17 mouse cellular contexts compared by ENCODE assay signal in genomic region chr19:32577749-32578148, GRCm38 (mm10). TPM values are rescaled to one million over a fixed set of nuclear protein-coding genes. Genes with fewer than 3 reads are reported as not detected.
DNase-seq lines count a peak whose midpoint lies in the region; ATAC-seq lines count a peak whose summit lies in the region.
"Had no signal": no experiment of that assay in that cellular context is flagged by ENCODE, and none has a peak within 500 bp of the region (broad histone marks: within the 10 kb centered on the region; RNA-seq: fewer than 3 reads in every experiment).

No protein-coding gene starts in this region.

- no peak overlapping the region for H3K27ac ChIP-seq in hindbrain, embryonic 13.5 days
- H3K27ac ChIP-seq in hindbrain, embryonic 10.5 days: no peak overlapping the region
- H3K27ac ChIP-seq in hindbrain, embryonic 14.5 days: no peak overlapping the region
- H3K27ac ChIP-seq: embryonic facial prominence, embryonic 12.5 days; left cerebral cortex, adult 2 months; neural tube, embryonic 13.5 days had no signal

- peak; percentile 46; the same call in 1 of the 2 replicates for ATAC-seq in hindbrain, embryonic 13.5 days (ENCODE audit: low FRiP score)
- peak; percentile 66; the same call in 1 of the 2 replicates for ATAC-seq in hindbrain, embryonic 14.5 days (ENCODE audit: low FRiP score)
- ATAC-seq: activated CD4-positive, CD25-positive, alpha-beta regulatory T cell, adult 4 months had no signal

- no peaks in the 10 kb centered on the region for H3K36me3 ChIP-seq in hindbrain, embryonic 13.5 days
- no peaks in the 10 kb centered on the region for H3K36me3 ChIP-seq in hindbrain, embryonic 10.5 days
- no peaks in the 10 kb centered on the region for H3K36me3 ChIP-seq in hindbrain, embryonic 14.5 days (replicated peaks; ENCODE audit: control insufficient read depth, insufficient read depth)
- H3K36me3 ChIP-seq: embryonic facial prominence, embryonic 12.5 days; neural tube, embryonic 13.5 days had no signal

- H3K9ac ChIP-seq in hindbrain, embryonic 13.5 days: no peak overlapping the region
- no peak overlapping the region for H3K9ac ChIP-seq in hindbrain, embryonic 14.5 days
- H3K9ac ChIP-seq: embryonic facial prominence, embryonic 12.5 days; neural tube, embryonic 13.5 days had no signal

- 15% methylated on average over 1 of the region's 1 CpGs for WGBS in hindbrain, embryonic 13.5 days
- WGBS in hindbrain, embryonic 10.5 days: 31% methylated on average over 1 of the region's 1 CpGs
- WGBS in hindbrain, embryonic 14.5 days: 9% methylated on average over 1 of the region's 1 CpGs

- no peaks in the 10 kb centered on the region for H3K27me3 ChIP-seq in hindbrain, embryonic 13.5 days
- no peaks in the 10 kb centered on the region for H3K27me3 ChIP-seq in hindbrain, embryonic 10.5 days (ENCODE audit: insufficient read depth, poor library complexity, severe bottlenecking)
- no peaks in the 10 kb centered on the region for H3K27me3 ChIP-seq in hindbrain, embryonic 14.5 days (ENCODE audit: control insufficient read depth, insufficient read depth, low read length)
- H3K27me3 ChIP-seq: CH12.LX; embryonic facial prominence, embryonic 12.5 days; neural tube, embryonic 13.5 days had no signal

- no peaks in the 10 kb centered on the region for H3K9me3 ChIP-seq in hindbrain, embryonic 13.5 days
- H3K9me3 ChIP-seq in hindbrain, embryonic 10.5 days: no peaks in the 10 kb centered on the region
- H3K9me3 ChIP-seq in hindbrain, embryonic 14.5 days (ENCODE audit: control insufficient read depth, low read length): no peaks in the 10 kb centered on the region
- H3K9me3 ChIP-seq: embryonic facial prominence, embryonic 12.5 days; neural tube, embryonic 13.5 days had no signal

- H3K4me3 ChIP-seq in hindbrain, embryonic 13.5 days: no peak overlapping the region
- H3K4me3 ChIP-seq in hindbrain, embryonic 10.5 days: no peak overlapping the region
- no peak overlapping the region for H3K4me3 ChIP-seq in hindbrain, embryonic 14.5 days (replicated peaks; ENCODE audit: low read length)
- H3K4me3 ChIP-seq: embryonic facial prominence, embryonic 12.5 days; left cerebral cortex, adult 2 months; neural tube, embryonic 13.5 days had no signal

- DNase-seq in hindbrain, embryonic 10.5 days (ENCODE audit: low spot score): no peak
- peak; percentile 85 for DNase-seq in 3T3-L1 (ENCODE audit: low read depth, low spot score)
- DNase-seq in Muller cell, postnatal 12 days (ENCODE audit: inconsistent ontology term): peak; percentile 49
- no peak for DNase-seq in hindbrain, embryonic 14.5 days (ENCODE audit: low spot score)
- DNase-seq in thymus, postnatal 36 days: no peak
- no peak for DNase-seq in B cell, adult 2 months
- DNase-seq: adrenal gland, postnatal 36 days; heart, adult 18-20 months; kidney, adult 9 months; lung, adult 2 months; thymus, adult 18-20 months had no signal

- no peak overlapping the region for H3K4me2 ChIP-seq in hindbrain, embryonic 13.5 days
- no peak overlapping the region for H3K4me2 ChIP-seq in hindbrain, embryonic 14.5 days (replicated peaks)
- H3K4me2 ChIP-seq: embryonic facial prominence, embryonic 12.5 days; neural tube, embryonic 13.5 days had no signal

- peaks cover 7% of the 10 kb centered on the region for H3K4me1 ChIP-seq in hindbrain, embryonic 13.5 days (replicated peaks)
- H3K4me1 ChIP-seq in hindbrain, embryonic 10.5 days (replicated peaks): no peaks in the 10 kb centered on the region
- 0 out of 2 replicates have a peak, but pooled peaks cover 3% of the 10 kb centered on the region for H3K4me1 ChIP-seq in hindbrain, embryonic 14.5 days (replicated peaks; ENCODE audit: control insufficient read depth, insufficient read depth, low read length)

RNA-seq across cellular contexts. Expression of gene Papss2, which starts 17.8 kb away (rescaled TPM):
- polyA plus RNA-seq in hindbrain, embryonic 13.5 days (2015; fragmentation: Nextera tagmentation; extraction: Ambion mirVana): 1.1 and 1.2 TPM in 2 replicates
- 0.68 and 1.7 TPM in 2 replicates for polyA plus RNA-seq in hindbrain, embryonic 10.5 days (2016; fragmentation: Nextera tagmentation; extraction: Ambion mirVana)
- 1.8 TPM in 2 replicates for polyA plus RNA-seq in hindbrain, embryonic 14.5 days (2014; fragmentation: Nextera tagmentation; extraction: Ambion mirVana)

Comparison
In these comparisons a context has a peak if more than half of its experiments do, and no peak if none do; other contexts are left out.
1. DNase-seq: peak in 3T3-L1 (single experiment) and Muller cell, postnatal 12 days (single experiment); none in hindbrain, embryonic 10.5 days (single experiment), hindbrain, embryonic 14.5 days (single experiment), thymus, postnatal 36 days (0 of 2) and B cell, adult 2 months (0 of 2).